Mouse (Mus musculus): Measurements from ENCODE around the gene Trim9.

Trim9 gene

GRCm38 (mm10) chr12:70251210-70251884 lies 96.1 kb downstream of the Trim9 start:
- DNase-seq: no peak

GRCm38 (mm10) chr12:70249616-70250157 lies 97.7 kb downstream of the Trim9 start:
- DNase-seq: no peak

- no peak for DNase-seq
These were observed 99.5 kb downstream of the Trim9 start for GRCm38 (mm10) chr12:70247683-70248474.

- DNase-seq: no peak
These were observed 104.9 kb downstream of the Trim9 start for GRCm38 (mm10) chr12:70242550-70242949.

- DNase-seq: no peak
These were observed 107.7 kb downstream of the Trim9 start for GRCm38 (mm10) chr12:70239741-70240140.

- DNase-seq: no peak
These were observed 108.8 kb downstream of the Trim9 start for GRCm38 (mm10) chr12:70238604-70239003.

- peak; percentile 66 to 86 for DNase-seq
These were observed 112.4 kb downstream of the Trim9 start for GRCm38 (mm10) chr12:70234938-70235484.

- DNase-seq: peak; percentile 66 to 71
These were observed 113.0 kb downstream of the Trim9 start for GRCm38 (mm10) chr12:70234411-70234810.

- no peak for DNase-seq
These were observed 113.6 kb downstream of the Trim9 start for GRCm38 (mm10) chr12:70233637-70234315.

- no peak for DNase-seq
These were observed 115.3 kb downstream of the Trim9 start for GRCm38 (mm10) chr12:70232020-70232544.

- DNase-seq: no peak
These were observed 116.1 kb downstream of the Trim9 start, which contains the start of gene Pygl for GRCm38 (mm10) chr12:70231294-70231693. Pygl (minus strand) TSS chr12:70231488.

GRCm38 (mm10) chr12:70228155-70228554 lies 119.3 kb downstream of the Trim9 start:
- no peak for DNase-seq

GRCm38 (mm10) chr12:70227121-70227932 lies 120.1 kb downstream of the Trim9 start:
- peak; percentile 80 to 90 for DNase-seq

- DNase-seq: no peak
These were observed 120.8 kb downstream of the Trim9 start for GRCm38 (mm10) chr12:70226655-70227054.

- no peak for DNase-seq
These were observed 124.1 kb downstream of the Trim9 start for GRCm38 (mm10) chr12:70223331-70223730.

GRCm38 (mm10) chr12:70221425-70221824 lies 126.0 kb downstream of the Trim9 start:
- no peak for DNase-seq

- no peak for DNase-seq
These were observed 128.4 kb downstream of the Trim9 start for GRCm38 (mm10) chr12:70218795-70219540.

GRCm38 (mm10) chr12:70216229-70216800 lies 131.1 kb downstream of the Trim9 start:
- peak in 1 of 2 experiments; percentile 31 for DNase-seq

GRCm38 (mm10) chr12:70214281-70214680 lies 133.1 kb downstream of the Trim9 start:
- no peak for DNase-seq

- no peak for DNase-seq
These were observed 133.8 kb downstream of the Trim9 start for GRCm38 (mm10) chr12:70213601-70214000.

GRCm38 (mm10) chr12:70212501-70212900 lies 134.9 kb downstream of the Trim9 start:
- DNase-seq: no peak
